Mouse (Mus musculus): ENCODE measurements around the gene Plekhh2. TPM values are rescaled to one million over a fixed set of nuclear protein-coding genes. Genes with fewer than 3 reads are reported as not detected.
A peak's percentile ranks its signal among the peaks of the same experiment; 100 is the strongest.
"Not testable (repeated sequence)": the region's sequence is repeated elsewhere in the genome, so short reads cannot be mapped to it uniquely, and the experiment has no call there.

Gene Plekhh2
- polyA plus RNA-seq, 1 experiment from 2014 or later, result 3.4 TPM

DNA sequence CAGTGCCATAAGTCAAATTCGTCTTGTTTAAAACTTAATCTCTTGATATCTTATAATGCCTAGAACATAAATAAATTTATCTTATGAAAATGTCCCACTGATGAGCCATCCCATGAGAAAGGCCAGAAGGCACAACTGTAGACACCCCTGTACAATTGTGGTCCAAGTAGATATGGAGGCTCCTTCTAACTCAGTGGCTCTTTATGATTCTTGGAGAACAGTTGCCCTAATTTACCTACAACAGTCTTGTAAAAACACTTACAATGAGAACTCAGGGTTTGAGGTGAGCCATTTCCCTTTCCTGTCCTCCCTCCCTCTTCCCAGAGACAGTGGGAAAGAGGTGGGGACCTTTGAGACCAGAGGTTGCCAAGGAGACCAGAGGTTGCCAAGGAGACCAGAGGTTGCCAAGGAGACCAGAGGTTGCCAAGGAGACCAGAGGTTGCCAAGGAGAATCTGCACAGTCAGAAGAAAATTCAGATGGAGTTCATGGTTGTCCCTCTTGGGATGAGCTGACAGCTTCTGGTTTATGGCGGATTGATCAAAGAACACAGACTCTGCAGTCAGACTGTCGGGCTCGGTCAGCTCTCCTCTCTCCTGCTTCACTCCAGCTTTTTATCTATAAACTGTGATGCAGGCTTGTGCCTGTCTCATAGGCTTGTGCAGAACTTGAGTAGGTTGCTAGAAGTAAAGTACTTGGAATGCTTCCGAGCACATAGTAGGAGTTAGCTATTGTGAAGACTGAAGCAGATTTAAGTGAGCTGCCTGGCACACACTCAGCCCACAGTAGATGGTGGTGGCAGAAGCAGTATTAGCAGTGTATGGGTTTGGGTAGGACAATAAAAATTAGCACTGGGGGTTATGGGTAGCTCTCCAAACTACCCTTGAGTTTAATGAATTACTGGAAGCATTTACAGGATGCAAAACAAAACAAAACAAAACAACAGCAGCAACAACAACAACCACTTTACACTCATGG is 39.5 kb downstream of the Plekhh2 start:
- Histone ChIP-seq H3K4me2 (ENCODE audit: low read length) (peak overlapping the region; percentile 34), H3K9ac (replicated peaks; ENCODE audit: low read length) (no peak overlapping the region), H3K27ac (replicated peaks; ENCODE audit: low read depth, low read length) (peak overlapping the region; percentile 86), H3K4me1 (ENCODE audit: control insufficient read depth, insufficient read depth, low read length) (peaks cover 22% of the 10 kb centered on the region), H3K9me3 (ENCODE audit: control insufficient read depth, low read length) (no peaks in the 10 kb centered on the region), H3K4me3 (replicated peaks; ENCODE audit: low read depth, low read length) (no peak overlapping the region), H3K27me3 (ENCODE audit: control insufficient read depth, insufficient read depth, low read length) (no peaks in the 10 kb centered on the region), H3K36me3 (ENCODE audit: control insufficient read depth, insufficient read depth, low read length) (no peaks in the 10 kb centered on the region)
- DNase-seq, result peak; percentile 82
- peak; percentile 92 for ATAC-seq (ENCODE audit: low FRiP score, low TSS enrichment)
- 29% methylated on average over 5 of the region's 5 CpGs for WGBS

DNA sequence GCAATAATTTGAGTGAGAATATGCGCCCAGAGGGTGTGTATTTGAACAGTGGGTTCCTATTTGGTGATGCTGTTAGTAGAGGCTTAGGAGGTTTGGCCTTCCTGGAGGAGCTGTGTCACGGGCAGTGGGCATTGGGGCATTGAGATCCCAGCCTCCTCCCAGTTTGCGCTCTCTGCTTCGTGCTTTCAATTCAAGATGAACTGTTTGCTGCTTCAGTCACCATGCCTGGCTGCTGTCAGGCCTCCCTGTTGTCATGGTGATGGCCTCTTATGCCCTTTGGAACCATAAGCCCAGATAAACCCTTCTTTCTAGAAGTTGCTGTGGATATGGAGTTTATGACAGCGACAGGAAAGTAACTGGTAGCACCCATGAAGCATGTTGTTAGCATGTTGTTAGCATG is 40.5 kb downstream of the Plekhh2 start:
- peak overlapping the region; percentile 86 for H3K27ac ChIP-seq (replicated peaks; ENCODE audit: low read depth, low read length)
- no peak overlapping the region for H3K4me2 ChIP-seq (ENCODE audit: low read length)
- no peaks in the 10 kb centered on the region for H3K27me3 ChIP-seq (ENCODE audit: control insufficient read depth, insufficient read depth, low read length)
- no peaks in the 10 kb centered on the region for H3K9me3 ChIP-seq (ENCODE audit: control insufficient read depth, low read length)
- ATAC-seq (ENCODE audit: low FRiP score, low TSS enrichment) (no peak), DNase-seq (peak; percentile 57)
- H3K4me1 ChIP-seq (ENCODE audit: control insufficient read depth, insufficient read depth, low read length), result peaks cover 22% of the 10 kb centered on the region
- WGBS, result 17% methylated on average over 5 of the region's 5 CpGs
- no peak overlapping the region for H3K9ac ChIP-seq (replicated peaks; ENCODE audit: low read length)
- H3K4me3 ChIP-seq (replicated peaks; ENCODE audit: low read depth, low read length), result no peak overlapping the region
- no peaks in the 10 kb centered on the region for H3K36me3 ChIP-seq (ENCODE audit: control insufficient read depth, insufficient read depth, low read length)

DNA sequence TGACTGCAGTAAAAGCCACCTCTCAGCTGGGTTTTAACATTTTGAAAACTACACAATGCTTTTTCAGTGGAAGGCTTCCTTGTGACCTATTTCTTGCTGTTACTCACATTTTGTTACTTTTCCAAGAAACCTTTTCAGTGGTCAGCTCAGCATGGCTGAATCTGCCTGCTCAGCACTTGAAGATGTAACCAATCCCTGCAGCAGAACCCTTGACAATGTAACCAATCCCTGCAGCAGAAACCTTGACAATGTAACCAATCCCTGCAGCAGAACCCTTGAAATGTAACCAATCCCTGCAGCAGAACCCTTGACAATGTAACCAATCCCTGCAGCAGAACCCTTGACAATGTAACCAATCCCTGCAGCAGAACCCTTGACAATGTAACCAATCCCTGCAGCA is 52.6 kb downstream of the Plekhh2 start:
- not testable (repeated sequence) for DNase-seq; H3K36me3 ChIP-seq (ENCODE audit: control insufficient read depth, insufficient read depth, low read length); ATAC-seq (ENCODE audit: low FRiP score, low TSS enrichment)

DNA sequence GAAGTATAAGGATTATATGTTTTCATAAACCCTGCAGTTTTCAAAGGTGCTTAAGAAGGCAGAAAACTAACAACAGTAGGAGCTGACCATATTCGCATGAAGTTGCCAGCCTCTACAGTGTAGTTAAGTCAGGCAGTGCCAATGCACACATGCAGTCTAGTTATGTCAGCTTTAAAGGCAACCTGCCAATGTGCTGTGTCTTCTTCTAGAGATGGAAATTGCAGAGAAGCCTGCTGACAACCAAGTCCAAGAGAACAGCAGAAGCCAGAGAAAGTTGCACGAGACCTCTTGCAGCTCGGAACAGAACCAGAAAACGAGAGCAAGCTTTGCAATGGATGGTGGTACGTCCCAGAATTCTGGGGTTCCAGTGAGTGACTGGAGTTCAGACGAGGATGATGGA is 54.1 kb downstream of the Plekhh2 start:
- ATAC-seq (ENCODE audit: low FRiP score, low TSS enrichment) (no peak), DNase-seq (no peak)
- Histone ChIP-seq H3K9ac (replicated peaks; ENCODE audit: low read length) (no peak overlapping the region), H3K9me3 (ENCODE audit: control insufficient read depth, low read length) (no peaks in the 10 kb centered on the region), H3K4me2 (ENCODE audit: low read length) (no peak overlapping the region), H3K4me3 (replicated peaks; ENCODE audit: low read depth, low read length) (no peak overlapping the region), H3K27me3 (ENCODE audit: control insufficient read depth, insufficient read depth, low read length) (no peaks in the 10 kb centered on the region), H3K27ac (replicated peaks; ENCODE audit: low read depth, low read length) (no peak overlapping the region), H3K4me1 (ENCODE audit: control insufficient read depth, insufficient read depth, low read length) (no peaks in the 10 kb centered on the region), H3K36me3 (ENCODE audit: control insufficient read depth, insufficient read depth, low read length) (no peaks in the 10 kb centered on the region)
- WGBS, result 97% methylated on average over 6 of the region's 6 CpGs

More for the DNA sequence above, 52.6 kb downstream of the Plekhh2 start:
- H3K27ac ChIP-seq (replicated peaks; ENCODE audit: low read depth, low read length); H3K27me3 ChIP-seq (ENCODE audit: control insufficient read depth, insufficient read depth, low read length); H3K4me2 ChIP-seq (ENCODE audit: low read length); H3K9ac ChIP-seq (replicated peaks; ENCODE audit: low read length); H3K9me3 ChIP-seq (ENCODE audit: control insufficient read depth, low read length); H3K4me3 ChIP-seq (replicated peaks; ENCODE audit: low read depth, low read length); H3K4me1 ChIP-seq (ENCODE audit: control insufficient read depth, insufficient read depth, low read length): not testable (repeated sequence)

DNA sequence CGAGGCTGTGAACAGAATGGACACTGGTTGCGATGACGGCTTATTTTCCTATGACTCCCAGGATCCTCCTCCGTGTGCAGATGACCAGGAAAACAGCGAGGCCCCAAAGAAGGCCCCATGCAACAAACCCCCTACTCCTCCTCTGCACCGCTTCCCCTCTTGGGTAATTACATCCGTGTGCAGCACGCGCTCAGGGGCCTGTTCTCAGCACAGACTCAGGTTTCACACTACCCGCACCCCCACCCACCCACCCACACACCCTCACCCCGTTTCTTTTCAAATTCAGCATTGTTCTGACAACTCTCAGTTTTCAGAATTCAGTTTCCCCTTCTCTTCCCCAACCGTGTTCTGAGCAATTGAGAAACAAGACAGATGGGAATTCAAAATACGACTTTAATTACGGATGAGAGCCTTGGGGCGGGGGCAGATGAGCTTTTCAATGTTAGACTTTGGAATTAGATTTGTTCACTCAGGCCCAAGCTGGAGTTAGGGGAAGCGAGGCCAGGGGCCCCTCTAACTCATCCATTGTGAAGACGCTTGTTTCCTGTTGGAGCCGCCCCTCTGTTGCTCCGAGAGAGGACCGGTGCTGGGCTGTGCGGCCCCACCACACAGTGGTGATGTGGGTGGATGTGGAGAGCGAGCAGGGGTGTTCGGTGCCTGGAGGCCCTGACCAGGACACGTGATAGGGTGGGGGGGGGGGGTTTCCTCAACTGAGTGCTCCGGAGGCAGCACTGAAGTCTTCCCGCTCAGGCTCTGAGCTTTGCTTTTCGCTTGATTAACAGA is 55.3 kb downstream of the Plekhh2 start:
- no peak for DNase-seq
- 47% methylated on average over 27 of the region's 27 CpGs for WGBS
- Histone ChIP-seq H3K9ac (replicated peaks; ENCODE audit: low read length) (no peak overlapping the region), H3K27ac (replicated peaks; ENCODE audit: low read depth, low read length) (no peak overlapping the region), H3K4me1 (ENCODE audit: control insufficient read depth, insufficient read depth, low read length) (no peaks in the 10 kb centered on the region), H3K36me3 (ENCODE audit: control insufficient read depth, insufficient read depth, low read length) (no peaks in the 10 kb centered on the region), H3K4me3 (replicated peaks; ENCODE audit: low read depth, low read length) (no peak overlapping the region), H3K4me2 (ENCODE audit: low read length) (0 out of 2 replicates have a peak overlapping the region, but pooled peaks have one; percentile 17), H3K9me3 (ENCODE audit: control insufficient read depth, low read length) (no peaks in the 10 kb centered on the region), H3K27me3 (ENCODE audit: control insufficient read depth, insufficient read depth, low read length) (no peaks in the 10 kb centered on the region)
- peak; percentile 58; the same call in 1 of the 2 replicates for ATAC-seq (ENCODE audit: low FRiP score, low TSS enrichment)

DNA sequence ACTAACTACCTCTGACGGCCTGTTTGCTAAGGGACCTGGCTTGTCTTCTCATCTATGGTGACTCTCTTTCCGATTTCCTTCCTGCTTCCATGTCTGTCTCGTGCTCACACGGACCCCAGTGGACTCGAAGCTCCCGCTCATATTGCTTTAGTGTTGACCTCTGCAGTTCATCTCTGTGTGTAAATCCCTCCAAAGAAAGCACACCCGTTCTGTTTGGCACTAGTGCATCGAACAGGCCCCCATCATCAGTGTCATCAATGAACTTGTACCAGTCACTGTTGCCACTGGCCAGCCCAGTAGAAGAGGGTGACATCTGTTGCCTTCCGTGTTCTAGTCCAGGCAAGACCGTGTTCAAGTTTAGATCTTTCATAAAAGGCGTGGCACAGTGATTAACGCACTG is 57.1 kb downstream of the Plekhh2 start:
- Histone ChIP-seq H3K27ac (replicated peaks; ENCODE audit: low read depth, low read length) (no peak overlapping the region), H3K27me3 (ENCODE audit: control insufficient read depth, insufficient read depth, low read length) (no peaks in the 10 kb centered on the region), H3K36me3 (ENCODE audit: control insufficient read depth, insufficient read depth, low read length) (no peaks in the 10 kb centered on the region), H3K9me3 (ENCODE audit: control insufficient read depth, low read length) (no peaks in the 10 kb centered on the region), H3K4me2 (ENCODE audit: low read length) (no peak overlapping the region), H3K4me3 (replicated peaks; ENCODE audit: low read depth, low read length) (no peak overlapping the region), H3K4me1 (ENCODE audit: control insufficient read depth, insufficient read depth, low read length) (no peaks in the 10 kb centered on the region), H3K9ac (replicated peaks; ENCODE audit: low read length) (no peak overlapping the region)
- no peak for ATAC-seq (ENCODE audit: low FRiP score, low TSS enrichment)
- 95% methylated on average over 12 of the region's 12 CpGs for WGBS
- DNase-seq, result no peak

DNA sequence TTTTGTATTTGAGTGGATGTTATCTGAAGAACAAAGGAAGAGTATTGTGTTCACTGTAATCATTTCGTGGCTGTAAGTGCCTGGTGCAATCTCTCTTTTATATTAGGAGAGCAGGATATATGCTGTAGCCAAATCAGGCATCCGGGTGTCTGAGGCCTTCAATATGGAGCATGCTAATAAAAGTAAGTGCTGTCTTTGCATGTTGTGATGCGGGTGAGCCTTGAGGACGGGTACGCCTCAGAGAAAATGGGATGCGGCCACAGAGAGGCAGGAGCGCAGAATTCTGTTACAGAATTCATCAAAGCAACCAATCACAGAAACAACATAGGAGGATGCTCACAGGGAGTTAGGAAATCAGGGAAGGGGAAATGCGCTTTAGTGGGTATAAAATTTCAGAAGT is 58.1 kb downstream of the Plekhh2 start:
- Histone ChIP-seq H3K36me3 (ENCODE audit: control insufficient read depth, insufficient read depth, low read length) (no peaks in the 10 kb centered on the region), H3K27me3 (ENCODE audit: control insufficient read depth, insufficient read depth, low read length) (no peaks in the 10 kb centered on the region), H3K4me2 (ENCODE audit: low read length) (no peak overlapping the region), H3K9me3 (ENCODE audit: control insufficient read depth, low read length) (no peaks in the 10 kb centered on the region), H3K4me3 (replicated peaks; ENCODE audit: low read depth, low read length) (no peak overlapping the region), H3K4me1 (ENCODE audit: control insufficient read depth, insufficient read depth, low read length) (no peaks in the 10 kb centered on the region), H3K9ac (replicated peaks; ENCODE audit: low read length) (0 out of 2 replicates have a peak overlapping the region, but pooled peaks have one; percentile 12), H3K27ac (replicated peaks; ENCODE audit: low read depth, low read length) (no peak overlapping the region)
- ATAC-seq (ENCODE audit: low FRiP score, low TSS enrichment) (no peak), DNase-seq (no peak)
- 68% methylated on average over 8 of the region's 8 CpGs for WGBS

DNA sequence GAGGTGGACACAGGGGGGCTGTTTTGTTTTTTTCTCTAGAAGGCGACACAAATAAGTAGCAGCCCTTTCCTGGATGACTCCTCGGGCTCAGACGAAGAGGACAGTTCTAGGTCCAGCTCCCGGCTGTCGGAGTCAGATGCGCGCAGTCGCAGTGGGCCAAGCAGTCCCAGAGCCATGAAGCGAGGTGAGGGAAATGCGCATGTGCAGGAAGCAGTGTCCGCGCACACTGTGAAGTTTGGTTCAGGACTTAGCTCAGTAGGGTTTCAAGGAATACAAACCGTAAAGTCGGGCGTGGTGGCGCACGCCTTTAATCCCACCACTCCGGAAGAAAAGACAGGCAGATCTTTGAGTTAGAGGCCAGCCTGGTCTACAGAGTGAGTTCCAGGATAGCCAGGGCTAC is 59.9 kb downstream of the Plekhh2 start:
- H3K27me3 ChIP-seq (ENCODE audit: control insufficient read depth, insufficient read depth, low read length), result no peaks in the 10 kb centered on the region
- 87% methylated on average over 18 of the region's 18 CpGs for WGBS
- no peaks in the 10 kb centered on the region for H3K4me1 ChIP-seq (ENCODE audit: control insufficient read depth, insufficient read depth, low read length)
- H3K4me2 ChIP-seq (ENCODE audit: low read length), result peak overlapping the region; percentile 17; the same call in 1 of the 2 replicates
- no peak overlapping the region for H3K9ac ChIP-seq (replicated peaks; ENCODE audit: low read length)
- DNase-seq, result peak; percentile 57
- no peak overlapping the region for H3K27ac ChIP-seq (replicated peaks; ENCODE audit: low read depth, low read length)
- H3K4me3 ChIP-seq (replicated peaks; ENCODE audit: low read depth, low read length), result no peak overlapping the region
- H3K9me3 ChIP-seq (ENCODE audit: control insufficient read depth, low read length), result no peaks in the 10 kb centered on the region
- ATAC-seq (ENCODE audit: low FRiP score, low TSS enrichment), result no peak
- no peaks in the 10 kb centered on the region for H3K36me3 ChIP-seq (ENCODE audit: control insufficient read depth, insufficient read depth, low read length)
